Mouse (Mus musculus) heart, adult 2 months (tissue): ENCODE measurements at regions not wholly inside any gene's neighbourhood (a gene's known extent, or its start where the extent isn't known, plus 50 kb on each side); places are given as distances from the start of the nearest gene placed in this dataset.
"Not testable (repeated sequence)": the region's sequence is repeated elsewhere in the genome, so short reads cannot be mapped to it uniquely, and the experiment has no call there.

Experiments
- DNase-seq, 2 experiments: peaks; one replicate each; pipeline ENCODE4 v3.0.0; 2021
- H3K27ac ChIP-seq: fragments of 200-600 bp; 2 replicates; pipeline ENCODE4 v1.8.1; 2022
- H3K27me3 ChIP-seq: fragments of 200-500 bp; 2 replicates; pipeline ENCODE4 v1.6.1; 2012; ENCODE audit warnings: mild to moderate bottlenecking, low read length, inconsistent platforms, mixed read lengths; ENCODE audit not compliant: control insufficient read depth, insufficient read depth
- H3K36me3 ChIP-seq: fragments of 200-500 bp; 2 replicates; pipeline ENCODE4 v1.6.1; 2012; ENCODE audit warnings: low read length, inconsistent platforms; ENCODE audit not compliant: control insufficient read depth, insufficient read depth
- H3K4me1 ChIP-seq: fragments of 200-500 bp; 2 replicates; pipeline ENCODE4 v1.6.1; 2011; ENCODE audit warnings: low read length; ENCODE audit not compliant: control insufficient read depth, insufficient read depth
- H3K4me3 ChIP-seq: fragments of 200-600 bp; 2 replicates; pipeline ENCODE4 v1.8.1; 2022
- H3K79me2 ChIP-seq: fragments of 200-500 bp; replicated peaks from 2 replicates; pipeline ENCODE4 v1.6.1; 2012; ENCODE audit warnings: mild to moderate bottlenecking, inconsistent platforms, low read length, moderate library complexity, mixed read lengths; ENCODE audit not compliant: control insufficient read depth, insufficient read depth
- H3K9ac ChIP-seq: fragments of 200-500 bp; 2 replicates; pipeline ENCODE4 v1.6.1; 2012; ENCODE audit warnings: low read depth, mild to moderate bottlenecking, control low read depth, inconsistent platforms, low read length, mixed read lengths
- CTCF ChIP-seq: fragments of 200-600 bp; IDR thresholded peaks from 2 replicates; pipeline ENCODE4 v1.8.1; 2022; ENCODE audit warnings: antibody characterized with exemption, mild to moderate bottlenecking, moderate library complexity
- EP300 ChIP-seq: fragments of 200-500 bp; IDR thresholded peaks from 2 replicates; pipeline ENCODE4 v1.6.1; 2011; ENCODE audit warnings: low read depth, low read length, control low read depth; ENCODE audit not compliant: insufficient read depth
- POLR2A ChIP-seq: fragments of 200-500 bp; IDR thresholded peaks from 2 replicates; pipeline ENCODE4 v1.6.1; 2011; ENCODE audit warnings: mild to moderate bottlenecking, low read depth, low read length, control low read depth; ENCODE audit not compliant: insufficient read depth
- WGBS: fragments of 180-500 bp; shearing (Covaris S2); methylation state at CpG from one replicate; pipeline ENCODE4 v1.1.7; 2018; 5-methylcytosine and 5-hydroxymethylcytosine counted together
- intact Hi-C: fragments of 180-260 bp; cut with DNase I; formaldehyde crosslinking; loops from one replicate; pipeline ENCODE4 v1.15.1; 2025

GRCm38 (mm10) chr11:27105920-27106319 lies 512.1 kb upstream of the Vrk2 start:
- Histone ChIP-seq H3K27ac (no peak overlapping the region), H3K36me3 (no peaks in the 10 kb centered on the region), H3K79me2 (no peaks in the 10 kb centered on the region), H3K4me1 (no peaks in the 10 kb centered on the region), H3K9ac (no peak overlapping the region), H3K27me3 (no peaks in the 10 kb centered on the region; the same call in 1 of the 2 replicates), H3K4me3 (no peak overlapping the region)
- 45% methylated on average over 5 of the region's 5 CpGs for WGBS
- DNase-seq, result no peak
- no peak for TF ChIP-seq CTCF
- TF ChIP-seq POLR2A, result no peak
- TF ChIP-seq EP300, result no peak
- intact Hi-C loops, result no loop called here

GRCm38 (mm10) chr11:27102906-27103305 lies 509.1 kb upstream of the Vrk2 start:
- TF ChIP-seq EP300 (no peak), CTCF (no peak), POLR2A (no peak)
- no peak overlapping the region for H3K4me3 ChIP-seq
- no peak overlapping the region for H3K9ac ChIP-seq
- intact Hi-C loops, result no loop called here
- no peak overlapping the region for H3K27ac ChIP-seq
- H3K36me3 ChIP-seq, result no peaks in the 10 kb centered on the region
- no peak for DNase-seq
- H3K4me1 ChIP-seq, result no peaks in the 10 kb centered on the region
- no peaks in the 10 kb centered on the region; the same call in 1 of the 2 replicates for H3K27me3 ChIP-seq
- H3K79me2 ChIP-seq, result no peaks in the 10 kb centered on the region

- Histone ChIP-seq H3K4me3 (no peak overlapping the region), H3K27me3 (no peaks in the 10 kb centered on the region; the same call in 1 of the 2 replicates), H3K9ac (no peak overlapping the region), H3K27ac (no peak overlapping the region), H3K36me3 (no peaks in the 10 kb centered on the region), H3K4me1 (no peaks in the 10 kb centered on the region), H3K79me2 (no peaks in the 10 kb centered on the region)
- DNase-seq, result no peak
- intact Hi-C loops, result no loop called here
- 89% methylated on average over 2 of the region's 2 CpGs for WGBS
- TF ChIP-seq EP300 (no peak), POLR2A (no peak), CTCF (no peak)
These were observed 508.2 kb upstream of the Vrk2 start for GRCm38 (mm10) chr11:27102045-27102444.

- no peak overlapping the region for H3K4me3 ChIP-seq
- H3K79me2 ChIP-seq, result no peaks in the 10 kb centered on the region
- H3K27ac ChIP-seq, result no peak overlapping the region
- no peaks in the 10 kb centered on the region for H3K4me1 ChIP-seq
- H3K9ac ChIP-seq, result no peak overlapping the region
- no peaks in the 10 kb centered on the region for H3K27me3 ChIP-seq
- no peak for DNase-seq
- intact Hi-C loops, result no loop called here
- no peaks in the 10 kb centered on the region for H3K36me3 ChIP-seq
- no peak for TF ChIP-seq EP300
- TF ChIP-seq POLR2A, result no peak
- TF ChIP-seq CTCF, result no peak
These were observed 502.8 kb upstream of the Vrk2 start for GRCm38 (mm10) chr11:27096615-27097014.

GRCm38 (mm10) chr11:27095460-27095859 lies 501.7 kb upstream of the Vrk2 start:
- H3K4me1 ChIP-seq, intact Hi-C loops, H3K79me2 ChIP-seq, H3K27ac ChIP-seq, H3K27me3 ChIP-seq, H3K9ac ChIP-seq, H3K36me3 ChIP-seq, DNase-seq, H3K4me3 ChIP-seq: not testable (repeated sequence)

- H3K79me2 ChIP-seq, result no peaks in the 10 kb centered on the region
- H3K9ac ChIP-seq, result no peak overlapping the region
- no peak overlapping the region for H3K27ac ChIP-seq
- H3K4me3 ChIP-seq, result no peak overlapping the region
- 71% methylated on average over 1 of the region's 1 CpGs for WGBS
- no peak for DNase-seq
- intact Hi-C loops, result no loop called here
- H3K4me1 ChIP-seq, result no peaks in the 10 kb centered on the region
- no peaks in the 10 kb centered on the region for H3K36me3 ChIP-seq
- no peaks in the 10 kb centered on the region for H3K27me3 ChIP-seq
- TF ChIP-seq POLR2A (no peak), CTCF (no peak), EP300 (no peak)
These were observed 492.7 kb upstream of the Vrk2 start for GRCm38 (mm10) chr11:27086516-27086915.

- no peaks in the 10 kb centered on the region for H3K79me2 ChIP-seq
These were observed 487.4 kb upstream of the Vrk2 start for GRCm38 (mm10) chr11:27081188-27081587.

More at GRCm38 (mm10) chr11:27081188-27081587, 487.4 kb upstream of the Vrk2 start:
- H3K4me3 ChIP-seq, result no peak overlapping the region
- DNase-seq, result no peak
- H3K27ac ChIP-seq, result no peak overlapping the region
- intact Hi-C loops, result no loop called here
- TF ChIP-seq CTCF (no peak), EP300 (no peak), POLR2A (no peak)
- no peaks in the 10 kb centered on the region for H3K27me3 ChIP-seq
- no peaks in the 10 kb centered on the region for H3K36me3 ChIP-seq
- H3K9ac ChIP-seq, result no peak overlapping the region
- H3K4me1 ChIP-seq, result no peaks in the 10 kb centered on the region
